Mouse (Mus musculus) liver, embryonic 14.5 days (tissue): ENCODE data around the gene Nme4. TPM values are rescaled to one million over a fixed set of nuclear protein-coding genes. Genes with fewer than 3 reads are reported as not detected.

Experiments used
- ATAC-seq: fragments of 200-750 bp; cut with Nextera tagmentation; 2 replicates; pipeline ENCODE4 v1.8.0; 2017; ENCODE audit warnings: moderate number of reproducible peaks, mild to moderate bottlenecking, moderate library complexity; ENCODE audit not compliant: insufficient read depth
- DNase-seq, 3 experiments: peaks; one replicate each; pipeline ENCODE4 v3.0.0-alpha.2; 2012 to 2013; ENCODE audit warnings: low read depth in 3 of 3, low spot score in 3 of 3
- H3K27ac ChIP-seq: fragments of 300-500 bp; sonication (generic); 2 replicates; pipeline ENCODE4 v1.5.1; 2014; ENCODE audit warnings: moderate library complexity, mild to moderate bottlenecking, control low read depth, inconsistent platforms
- H3K27me3 ChIP-seq: fragments of 300-500 bp; sonication (generic); 2 replicates; pipeline ENCODE4 v1.6.1; 2014; ENCODE audit warnings: mild to moderate bottlenecking, low read length, moderate library complexity; ENCODE audit not compliant: control insufficient read depth, insufficient read depth
- H3K36me3 ChIP-seq: fragments of 300-500 bp; sonication (generic); replicated peaks from 2 replicates; pipeline ENCODE4 v1.6.1; 2014; ENCODE audit warnings: low read depth; ENCODE audit not compliant: control insufficient read depth, insufficient read depth
- H3K4me1 ChIP-seq, 2 experiments: fragments of 200-500 bp in 1 of 2; fragments of 300-500 bp in 1 of 2; sonication (generic) in 1 of 2; replicated peaks; 2 replicates each; pipeline ENCODE4 v1.6.1; 2012 to 2014; ENCODE audit warnings: antibody characterized with exemption in 1 of 2, inconsistent platforms in 1 of 2, low read length in 1 of 2; ENCODE audit not compliant: control insufficient read depth in 2 of 2, insufficient read depth in 2 of 2
- H3K4me2 ChIP-seq: fragments of 300-500 bp; sonication (generic); 2 replicates; pipeline ENCODE4 v1.6.1; 2014; ENCODE audit warnings: low read depth, mild to moderate bottlenecking, control low read depth, moderate library complexity
- H3K4me3 ChIP-seq, 2 experiments: fragments of 200-500 bp in 1 of 2; fragments of 300-500 bp in 1 of 2; sonication (generic) in 1 of 2; 2 replicates each; pipeline ENCODE4 v1.5.1; 2012 to 2014; ENCODE audit warnings: low read depth in 2 of 2, low read length in 2 of 2, mild to moderate bottlenecking in 2 of 2, control low read depth in 1 of 2, inconsistent platforms in 1 of 2, moderate library complexity in 1 of 2; ENCODE audit not compliant: insufficient read depth in 1 of 2
- H3K9ac ChIP-seq: fragments of 300-500 bp; sonication (generic); replicated peaks from 2 replicates; pipeline ENCODE4 v1.6.1; 2014; ENCODE audit warnings: mild to moderate bottlenecking, control low read depth, moderate library complexity
- H3K9me3 ChIP-seq: fragments of 300-500 bp; sonication (generic); 2 replicates; pipeline ENCODE4 v1.6.1; 2016; ENCODE audit warnings: low read length, mixed read lengths; ENCODE audit not compliant: control insufficient read depth
- CTCF ChIP-seq: IDR thresholded peaks from 2 replicates; pipeline ENCODE4 v1.5.1; 2016; ENCODE audit warnings: antibody characterized with exemption, low read depth, control low read depth
- EP300 ChIP-seq: IDR thresholded peaks from 2 replicates; pipeline ENCODE4 v1.6.1; 2016; ENCODE audit warnings: antibody characterized with exemption, low read depth
- WGBS: fragments of 180-500 bp; shearing (Covaris S2); extraction: QIAGEN DNeasy Blood & Tissue Kit; methylation state at CpG from one replicate; pipeline ENCODE4 v1.1.7; 2014; ENCODE audit not compliant: insufficient replicate concordance; 5-methylcytosine and 5-hydroxymethylcytosine counted together
- polyA plus RNA-seq, 2 experiments: library from polyadenylated mRNA; depleted of rRNA in 1 of 2; stranded (reverse) in 1 of 2; unstranded in 1 of 2; fragments of >200 nt; fragmentation: Nextera tagmentation in 1 of 2; extraction: Ambion mirVana in 1 of 2; gene quantifications; 2 replicates each; pipeline versions ENCODE4 v1.2.1 to v1.2.3; 2012 to 2014

The Nme4 gene
- polyA plus RNA-seq, 2 experiments = 45.1 to 52.2 TPM

DNA sequence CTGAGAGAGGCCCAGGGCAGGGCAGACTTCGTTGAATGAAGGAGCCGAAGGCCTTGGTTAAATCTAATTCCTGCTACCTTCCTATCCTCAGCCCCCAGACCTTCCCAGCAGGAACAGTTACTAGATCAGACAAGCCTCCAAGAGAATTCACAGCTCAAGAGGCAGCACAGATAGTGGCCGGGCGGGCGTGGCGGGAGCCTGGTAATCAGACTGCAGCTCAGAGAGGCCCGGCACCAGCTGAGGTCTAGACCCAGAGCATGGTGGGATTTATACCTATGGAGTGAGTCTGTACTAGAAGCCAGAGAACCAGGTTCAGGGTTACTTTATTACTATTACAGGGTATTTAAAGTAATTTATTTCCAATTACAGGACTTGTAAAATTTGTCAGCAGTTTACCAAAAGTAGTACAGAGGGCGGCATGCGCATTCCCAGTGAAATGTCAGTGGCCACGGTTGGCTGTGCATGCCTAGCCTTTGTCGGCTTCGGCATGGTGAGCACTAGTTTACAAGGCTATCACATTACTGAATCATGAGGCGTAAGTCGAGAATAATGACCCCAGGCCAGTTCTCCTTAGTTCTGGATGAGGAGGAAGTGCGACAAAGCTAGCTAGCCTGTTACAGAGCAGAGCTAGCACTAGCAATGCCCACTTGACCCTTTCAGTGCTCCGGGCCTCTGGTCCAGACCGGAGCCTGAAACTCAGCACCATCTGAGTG lies 41.1 kb downstream of the Nme4 start:
- no peaks in the 10 kb centered on the region for H3K9me3 ChIP-seq
- no peaks in the 10 kb centered on the region for H3K27me3 ChIP-seq
- no peak overlapping the region for H3K9ac ChIP-seq
- H3K36me3 ChIP-seq = no peaks in the 10 kb centered on the region
- WGBS = 48% methylated on average over 17 of the region's 17 CpGs
- H3K4me1 ChIP-seq = peaks cover 2 to 10% of the 10 kb centered on the region in 2 experiments; a peak in 2 of 4 replicates
- no peak for ATAC-seq
- no peak overlapping the region for H3K4me2 ChIP-seq
- peak in 1 of 3 experiments; percentile 15 for DNase-seq
- TF ChIP-seq CTCF (no peak), EP300 (no peak)
- no peak overlapping the region for H3K27ac ChIP-seq
- no peak overlapping the region for H3K4me3 ChIP-seq

DNA sequence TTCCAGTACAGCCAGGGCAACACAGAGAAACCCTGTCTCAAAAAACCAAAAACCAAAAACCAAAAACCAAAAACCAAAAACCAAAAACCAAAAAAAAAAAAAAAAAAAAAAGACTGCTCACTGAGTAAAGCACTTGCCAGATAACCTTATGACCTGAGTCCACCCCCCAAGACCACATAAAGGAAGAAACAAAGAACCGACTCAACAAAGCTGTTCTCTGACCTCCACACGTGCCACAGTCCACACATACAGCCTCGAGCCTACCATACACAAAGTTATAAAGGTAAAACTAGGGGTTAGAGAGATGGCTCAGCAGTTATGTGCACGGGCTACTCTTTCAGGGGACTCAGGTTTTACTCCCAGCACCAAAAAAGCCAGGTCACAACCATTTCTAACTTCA lies 42.7 kb downstream of the Nme4 start:
- Histone ChIP-seq H3K4me3 (no peak overlapping the region), H3K9ac (no peak overlapping the region), H3K4me1 (peaks cover 2 to 10% of the 10 kb centered on the region in 2 experiments; a peak in 2 of 4 replicates), H3K27ac (no peak overlapping the region), H3K36me3 (no peaks in the 10 kb centered on the region), H3K9me3 (no peaks in the 10 kb centered on the region), H3K27me3 (no peaks in the 10 kb centered on the region), H3K4me2 (no peak overlapping the region)
- no peak for TF ChIP-seq EP300
- no peak for TF ChIP-seq CTCF
- 52% methylated on average over 4 of the region's 4 CpGs for WGBS
- ATAC-seq (no peak), DNase-seq (no peak)

DNA sequence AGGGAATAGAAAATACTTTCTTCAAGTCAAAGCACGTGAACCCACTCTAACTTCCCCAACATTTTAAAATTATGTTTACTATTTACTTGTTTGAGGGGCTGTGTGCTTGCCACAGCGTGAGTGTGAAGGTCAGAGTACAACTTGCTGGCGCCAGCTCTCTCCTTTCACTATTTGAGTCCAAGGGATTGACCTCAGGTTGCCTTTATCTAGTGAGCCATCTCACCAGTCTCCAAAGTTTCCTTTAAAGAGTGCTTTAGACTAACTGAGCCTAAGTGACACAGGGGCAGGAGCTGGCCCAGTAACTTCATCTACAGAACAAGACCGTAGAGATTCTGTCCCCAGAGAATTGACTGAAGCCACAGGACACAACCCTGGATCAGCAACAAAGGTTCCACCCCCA lies 43.3 kb downstream of the Nme4 start:
- Histone ChIP-seq H3K27ac (no peak overlapping the region), H3K9me3 (no peaks in the 10 kb centered on the region), H3K4me2 (no peak overlapping the region), H3K27me3 (no peaks in the 10 kb centered on the region), H3K4me3 (no peak overlapping the region), H3K9ac (no peak overlapping the region), H3K36me3 (no peaks in the 10 kb centered on the region), H3K4me1 (peaks cover 2 to 10% of the 10 kb centered on the region in 2 experiments; a peak in 2 of 4 replicates)
- WGBS = 65% methylated on average over 4 of the region's 4 CpGs
- ATAC-seq = no peak
- TF ChIP-seq CTCF (no peak), EP300 (no peak)
- DNase-seq = no peak

DNA sequence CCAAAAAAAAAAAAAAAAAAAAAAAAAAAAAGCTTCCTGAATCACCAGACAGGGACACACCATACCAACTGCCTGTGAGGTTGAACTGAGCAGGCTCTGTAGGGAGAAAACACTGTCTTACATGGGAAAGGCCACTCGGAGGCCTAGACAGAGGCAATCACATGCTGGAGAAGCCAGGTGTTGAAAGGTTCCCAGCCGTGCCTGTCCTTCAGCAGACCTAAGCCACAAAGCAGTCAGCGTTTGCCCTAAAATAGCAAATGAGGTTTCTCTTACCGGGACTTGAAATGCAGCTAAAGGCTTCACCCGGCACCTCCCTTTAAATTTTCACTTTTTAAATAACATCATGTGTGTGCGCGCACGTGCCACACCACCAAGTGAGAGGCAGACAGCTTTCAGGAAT lies 47.3 kb downstream of the Nme4 start:
- 70% methylated on average over 8 of the region's 8 CpGs for WGBS

DNA sequence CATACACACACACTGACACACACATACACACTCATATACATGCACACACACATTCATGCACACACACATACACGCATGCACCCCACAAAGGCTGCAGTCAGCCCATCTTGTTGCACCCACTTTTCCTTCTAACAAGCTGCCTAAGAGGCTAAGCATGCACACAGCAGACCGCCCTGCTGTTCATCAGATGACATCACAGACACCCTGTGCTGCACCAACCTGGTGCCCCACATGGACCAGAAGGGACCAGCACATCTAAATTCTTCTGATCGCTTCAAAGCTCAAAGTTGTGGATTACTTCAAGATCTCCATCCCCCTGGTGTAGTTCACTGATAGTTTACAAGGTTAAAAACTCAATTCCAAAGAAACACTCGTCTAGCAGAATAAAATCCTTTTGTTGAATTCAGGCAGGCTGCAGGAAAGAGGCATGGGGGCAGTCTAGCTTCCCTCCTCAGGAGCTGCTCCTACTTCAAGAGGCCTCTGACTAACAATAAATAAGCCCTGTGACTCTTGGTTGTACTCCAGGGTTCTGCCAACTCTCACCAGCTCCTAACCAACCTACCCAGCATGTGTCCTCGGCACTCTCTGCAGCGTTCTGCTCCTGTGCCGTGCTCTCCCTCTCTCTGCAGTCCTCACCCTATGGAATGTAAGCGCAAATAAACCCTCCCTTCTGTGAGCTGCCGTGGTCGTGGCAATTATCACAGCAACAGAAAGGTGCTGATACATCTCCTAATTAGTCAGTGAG lies 49.0 kb downstream of the Nme4 start:
- no peak overlapping the region for H3K27ac ChIP-seq
- H3K9me3 ChIP-seq = no peaks in the 10 kb centered on the region
- TF ChIP-seq CTCF (no peak), EP300 (no peak)
- ATAC-seq (no peak), DNase-seq (no peak)
- WGBS = 55% methylated on average over 10 of the region's 10 CpGs
- H3K9ac ChIP-seq = no peak overlapping the region
- H3K4me3 ChIP-seq = no peak overlapping the region
- no peaks in the 10 kb centered on the region for H3K36me3 ChIP-seq
- no peaks in the 10 kb centered on the region for H3K4me1 ChIP-seq
- no peaks in the 10 kb centered on the region; the same call in 1 of the 2 replicates for H3K27me3 ChIP-seq
- H3K4me2 ChIP-seq = no peak overlapping the region

More for the DNA sequence above, 47.3 kb downstream of the Nme4 start:
- Histone ChIP-seq H3K27ac (no peak overlapping the region), H3K9ac (no peak overlapping the region), H3K27me3 (no peaks in the 10 kb centered on the region; the same call in 1 of the 2 replicates), H3K9me3 (no peaks in the 10 kb centered on the region), H3K4me2 (no peak overlapping the region), H3K4me3 (no peak overlapping the region), H3K36me3 (no peaks in the 10 kb centered on the region), H3K4me1 (no peaks in the 10 kb centered on the region; a peak in 1 of 4 replicates)
- TF ChIP-seq CTCF (no peak), EP300 (no peak)
- DNase-seq (no peak), ATAC-seq (no peak)
